Mouse (Mus musculus) embryonic facial prominence, embryonic 15.5 days (tissue): ENCODE results near the gene 4933427D14Rik. TPM values are rescaled to one million over a fixed set of nuclear protein-coding genes. Genes with fewer than 3 reads are reported as not detected.

Experiments
- ATAC-seq: fragments of 200-750 bp; cut with Nextera tagmentation; 2 replicates; pipeline ENCODE4 v1.8.0; 2017; ENCODE audit warnings: low read depth, moderate TSS enrichment; ENCODE audit not compliant: insufficient number of reproducible peaks, low FRiP score, low TSS enrichment
- H3K27ac ChIP-seq: fragments of 300-500 bp; sonication (generic); replicated peaks from 2 replicates; pipeline ENCODE4 v1.5.1; 2015; ENCODE audit warnings: mild to moderate bottlenecking, inconsistent platforms
- H3K27me3 ChIP-seq: fragments of 300-500 bp; sonication (generic); 2 replicates; pipeline ENCODE4 v1.6.1; 2015; ENCODE audit warnings: inconsistent platforms
- H3K36me3 ChIP-seq: fragments of 300-500 bp; sonication (generic); 2 replicates; pipeline ENCODE4 v1.6.1; 2015; ENCODE audit warnings: mild to moderate bottlenecking, inconsistent platforms
- H3K4me1 ChIP-seq: fragments of 300-500 bp; sonication (generic); 2 replicates; pipeline ENCODE4 v1.6.1; 2015; ENCODE audit warnings: inconsistent platforms
- H3K4me2 ChIP-seq: fragments of 300-500 bp; sonication (generic); replicated peaks from 2 replicates; pipeline ENCODE4 v1.6.1; 2015; ENCODE audit warnings: mild to moderate bottlenecking, inconsistent platforms
- H3K4me3 ChIP-seq: fragments of 300-500 bp; sonication (generic); replicated peaks from 2 replicates; pipeline ENCODE4 v1.5.1; 2015; ENCODE audit warnings: mild to moderate bottlenecking, inconsistent platforms
- H3K9ac ChIP-seq: fragments of 300-500 bp; sonication (generic); 2 replicates; pipeline ENCODE4 v1.6.1; 2015; ENCODE audit warnings: inconsistent platforms
- H3K9me3 ChIP-seq: fragments of 300-500 bp; sonication (generic); replicated peaks from 2 replicates; pipeline ENCODE4 v1.6.1; 2016; ENCODE audit warnings: inconsistent platforms
- WGBS: fragments of 180-500 bp; shearing (Covaris S2); methylation state at CpG from one replicate; pipeline ENCODE4 v1.1.7; 2015; 5-methylcytosine and 5-hydroxymethylcytosine counted together
- polyA plus RNA-seq: library from polyadenylated mRNA; unstranded; fragments of >200 nt; fragmentation: Nextera tagmentation; extraction: Ambion mirVana; gene quantifications from 2 replicates; pipeline ENCODE4 v1.2.1, GENCODE M21; 2015

4933427D14Rik gene
- polyA plus RNA-seq, 1 experiment from 2014 or later = 13.5 TPM

DNA sequence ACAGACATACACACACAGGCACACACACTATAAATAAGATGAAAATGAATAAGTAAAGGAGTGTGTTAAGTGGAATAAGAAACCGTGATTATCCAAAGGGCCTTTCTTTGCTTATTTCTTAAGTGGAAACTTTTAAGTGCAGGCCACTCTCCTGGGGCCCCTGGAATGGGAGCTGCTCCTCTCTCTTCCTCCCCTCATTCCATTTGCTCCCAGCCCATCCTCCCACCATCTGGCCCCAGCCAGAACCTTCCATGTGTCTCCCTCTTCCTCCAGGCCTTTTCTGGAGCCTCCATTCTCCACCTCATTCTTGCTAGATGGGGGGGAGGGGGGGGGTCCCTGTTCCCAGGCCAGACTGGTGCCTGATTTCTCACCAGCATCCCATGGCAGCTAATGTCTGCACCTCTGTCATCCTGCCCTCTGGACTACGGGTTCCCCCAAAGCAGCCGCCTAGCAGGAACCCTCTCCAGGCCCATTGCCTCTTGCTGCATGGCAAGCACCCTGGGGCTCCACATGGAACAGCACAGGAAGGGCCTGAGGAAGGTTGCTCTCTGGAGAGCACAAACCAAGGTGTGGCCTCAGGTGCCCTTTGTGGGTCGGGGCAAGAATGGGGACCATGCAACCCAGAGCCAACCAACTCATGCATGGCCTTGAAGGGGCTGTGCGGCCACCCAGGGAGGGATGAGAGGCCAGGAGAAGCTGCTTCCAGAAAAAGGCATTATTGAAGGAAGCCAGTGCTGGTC, 79.6 kb downstream of the 4933427D14Rik start:
- Histone ChIP-seq H3K4me3 (no peak overlapping the region), H3K27me3 (no peaks in the 10 kb centered on the region), H3K9me3 (no peaks in the 10 kb centered on the region), H3K4me2 (no peak overlapping the region), H3K27ac (no peak overlapping the region), H3K36me3 (no peaks in the 10 kb centered on the region), H3K4me1 (peaks cover 38% of the 10 kb centered on the region), H3K9ac (no peak overlapping the region)
- whole genome bisulfite sequencing = 74% methylated on average over 5 of the region's 5 CpGs
- ATAC-seq = no peak

DNA sequence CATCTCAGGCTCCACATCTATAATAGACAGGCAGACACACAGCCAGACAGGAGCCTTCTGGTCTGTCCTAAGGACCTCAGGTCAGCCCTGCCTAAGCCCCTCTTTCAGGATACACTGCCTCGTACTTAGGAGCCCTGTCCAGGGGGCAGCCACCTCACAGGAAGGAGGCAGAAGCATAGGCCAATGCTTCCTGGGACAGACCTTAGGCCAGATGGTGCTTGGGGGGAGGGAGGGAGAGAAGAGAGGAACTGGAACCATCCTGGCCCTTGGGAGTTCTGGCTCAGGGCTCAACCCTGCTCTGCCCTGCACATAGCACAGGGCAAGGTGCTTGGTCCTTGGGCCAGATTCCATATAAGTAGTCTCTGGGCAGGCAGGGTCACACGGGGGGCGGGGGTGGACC, 81.5 kb downstream of the 4933427D14Rik start:
- Histone ChIP-seq H3K4me2 (no peak overlapping the region), H3K9ac (no peak overlapping the region), H3K4me1 (peaks cover 20% of the 10 kb centered on the region), H3K4me3 (no peak overlapping the region), H3K27me3 (no peaks in the 10 kb centered on the region), H3K9me3 (no peaks in the 10 kb centered on the region), H3K27ac (no peak overlapping the region), H3K36me3 (no peaks in the 10 kb centered on the region)
- no peak for ATAC-seq
- 72% methylated on average over 3 of the region's 3 CpGs for WGBS

DNA sequence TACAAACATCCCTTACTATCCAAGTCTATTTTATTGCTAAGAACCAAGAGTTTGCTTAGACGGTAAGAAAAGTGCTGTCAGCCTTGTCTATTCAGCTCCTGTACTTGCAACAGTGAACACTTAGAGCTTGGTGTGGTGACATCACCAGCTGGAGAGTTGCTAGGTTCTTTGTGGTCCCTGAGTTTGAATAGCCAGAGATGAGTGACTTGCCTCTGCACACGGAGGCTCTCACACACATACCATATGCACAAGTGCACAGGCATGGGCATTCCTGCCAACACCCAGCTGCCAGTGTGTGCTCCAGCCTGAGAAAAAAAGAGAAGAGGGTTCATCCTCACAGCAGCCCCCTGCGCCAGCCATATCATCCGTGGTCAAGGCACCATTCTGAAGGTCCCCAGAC, 83.7 kb downstream of the 4933427D14Rik start:
- Histone ChIP-seq H3K36me3 (no peaks in the 10 kb centered on the region), H3K9me3 (no peaks in the 10 kb centered on the region), H3K27ac (no peak overlapping the region), H3K27me3 (no peaks in the 10 kb centered on the region), H3K4me1 (0 out of 2 replicates have a peak, but pooled peaks cover 3% of the 10 kb centered on the region), H3K9ac (no peak overlapping the region), H3K4me2 (no peak overlapping the region), H3K4me3 (no peak overlapping the region)
- 75% methylated on average over 4 of the region's 4 CpGs for WGBS
- no peak for ATAC-seq

DNA sequence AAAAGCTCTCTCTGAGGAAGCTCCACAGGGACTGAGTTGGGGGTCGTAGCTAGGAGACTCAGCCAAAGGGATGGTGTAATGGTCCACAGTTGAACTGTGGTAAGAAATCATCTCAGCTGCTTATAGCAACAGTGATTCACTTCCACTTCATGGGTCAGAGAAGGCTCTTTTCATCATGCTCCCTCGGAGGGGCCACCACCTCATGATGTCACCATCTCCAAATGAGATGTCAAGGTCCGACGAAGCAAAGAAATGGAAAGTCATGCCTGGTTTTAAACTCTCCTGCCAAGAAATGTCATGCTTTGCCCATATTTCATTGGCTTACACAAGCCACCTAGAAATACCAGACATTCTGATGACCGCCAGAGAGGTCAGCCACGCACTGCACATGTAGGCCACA, 86.9 kb downstream of the 4933427D14Rik start:
- H3K27ac ChIP-seq = no peak overlapping the region
- H3K9ac ChIP-seq = no peak overlapping the region
- no peak overlapping the region for H3K4me2 ChIP-seq
- H3K27me3 ChIP-seq = no peaks in the 10 kb centered on the region
- no peaks in the 10 kb centered on the region for H3K36me3 ChIP-seq
- ATAC-seq = no peak
- no peaks in the 10 kb centered on the region for H3K4me1 ChIP-seq
- no peaks in the 10 kb centered on the region for H3K9me3 ChIP-seq
- H3K4me3 ChIP-seq = no peak overlapping the region
- 89% methylated on average over 6 of the region's 6 CpGs for WGBS

DNA sequence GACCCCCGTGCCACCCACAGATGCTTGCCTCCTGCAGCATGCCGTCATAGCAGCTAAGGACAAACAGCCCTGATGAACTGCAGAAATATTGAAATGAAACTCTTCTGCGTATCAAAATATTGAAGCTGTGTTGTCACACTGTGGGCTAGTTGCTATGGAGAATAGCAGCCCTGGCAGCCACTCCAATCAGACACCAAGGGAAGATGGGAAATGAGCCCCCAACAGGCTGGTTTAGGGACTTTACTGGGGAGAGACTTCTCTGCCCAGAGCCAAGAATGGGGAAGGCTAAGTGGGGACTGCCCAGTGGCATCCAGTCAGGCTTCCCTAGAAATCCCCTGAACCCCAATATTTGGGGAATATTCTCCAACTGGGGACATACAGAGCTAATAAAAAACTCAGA, 88.6 kb downstream of the 4933427D14Rik start:
- no peak for ATAC-seq
- no peaks in the 10 kb centered on the region for H3K36me3 ChIP-seq
- no peak overlapping the region for H3K9ac ChIP-seq
- WGBS = 76% methylated on average over 3 of the region's 3 CpGs
- no peaks in the 10 kb centered on the region for H3K9me3 ChIP-seq
- H3K27ac ChIP-seq = no peak overlapping the region
- no peak overlapping the region for H3K4me2 ChIP-seq
- no peaks in the 10 kb centered on the region for H3K4me1 ChIP-seq
- H3K27me3 ChIP-seq = no peaks in the 10 kb centered on the region
- H3K4me3 ChIP-seq = no peak overlapping the region

DNA sequence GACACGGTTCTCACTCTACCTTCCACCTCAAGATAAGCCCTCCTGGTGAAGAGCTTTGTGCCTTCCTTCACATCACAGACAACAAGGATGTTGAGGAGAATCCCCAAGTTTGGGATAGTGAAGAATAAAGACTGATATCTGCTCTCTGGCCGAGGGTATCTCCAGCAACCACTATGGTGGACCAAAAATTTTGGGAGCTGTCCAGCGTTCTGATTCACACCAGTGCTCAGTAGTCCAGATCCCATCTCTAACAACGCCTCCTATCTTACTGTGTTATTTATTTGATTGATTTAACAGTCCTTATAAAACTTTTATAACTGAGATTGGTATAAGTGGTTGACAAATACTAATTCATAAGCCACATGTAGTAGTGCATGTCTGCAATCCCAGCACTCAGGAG, 94.0 kb downstream of the 4933427D14Rik start:
- no peaks in the 10 kb centered on the region; the same call in 1 of the 2 replicates for H3K27me3 ChIP-seq
- H3K4me2 ChIP-seq = no peak overlapping the region
- H3K4me1 ChIP-seq = no peaks in the 10 kb centered on the region
- H3K9ac ChIP-seq = no peak overlapping the region
- no peaks in the 10 kb centered on the region for H3K36me3 ChIP-seq
- no peak overlapping the region for H3K27ac ChIP-seq
- no peak for ATAC-seq
- 56% methylated on average over 4 of the region's 4 CpGs for WGBS
- H3K4me3 ChIP-seq = no peak overlapping the region
- H3K9me3 ChIP-seq = no peaks in the 10 kb centered on the region

DNA sequence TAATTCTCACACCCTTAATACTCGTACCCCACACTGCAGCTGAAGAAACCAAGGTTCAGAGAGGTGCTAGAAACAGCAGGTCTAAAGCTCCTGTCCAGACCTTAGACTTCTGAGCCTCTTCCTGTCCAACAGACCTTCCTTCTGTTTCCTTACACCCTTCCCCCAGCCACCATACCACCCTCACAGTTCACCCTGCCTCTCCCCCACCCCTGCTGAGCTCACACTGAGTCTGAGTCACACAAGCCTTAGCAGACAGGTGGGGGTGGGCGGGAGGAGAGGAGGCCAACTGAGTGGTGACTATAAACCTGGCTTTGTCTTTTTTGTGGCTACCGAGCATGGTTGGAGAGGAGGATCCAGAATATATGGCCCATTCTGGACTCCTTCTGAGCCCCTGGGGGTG, 96.5 kb downstream of the 4933427D14Rik start:
- H3K36me3 ChIP-seq = no peaks in the 10 kb centered on the region
- H3K9me3 ChIP-seq = no peaks in the 10 kb centered on the region
- H3K27me3 ChIP-seq = no peaks in the 10 kb centered on the region; the same call in 1 of the 2 replicates
- H3K9ac ChIP-seq = no peak overlapping the region
- 46% methylated on average over 3 of the region's 3 CpGs for WGBS
- H3K4me1 ChIP-seq = no peaks in the 10 kb centered on the region
- H3K4me3 ChIP-seq = no peak overlapping the region
- no peak overlapping the region for H3K4me2 ChIP-seq
- H3K27ac ChIP-seq = no peak overlapping the region
- no peak for ATAC-seq

DNA sequence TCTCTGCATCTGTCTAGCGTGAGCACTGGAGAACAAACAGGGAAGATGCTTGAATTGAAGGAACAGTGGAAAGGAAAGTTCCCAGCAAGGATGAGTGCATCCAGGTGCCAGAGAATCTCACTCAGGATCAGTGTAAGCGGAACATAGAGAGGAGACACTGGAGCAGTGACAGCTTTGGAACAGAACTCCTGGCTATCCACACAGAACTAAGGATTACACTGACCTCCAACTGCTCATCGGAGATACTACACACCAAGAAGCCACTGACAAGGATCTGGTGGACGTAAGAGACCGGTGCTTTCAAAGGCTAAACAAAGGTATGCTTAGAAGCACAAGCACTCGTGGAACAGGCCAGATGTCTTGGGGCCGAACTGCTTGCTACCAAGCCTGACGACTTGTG, 103.0 kb downstream of the 4933427D14Rik start:
- H3K36me3 ChIP-seq = no peaks in the 10 kb centered on the region
- H3K9ac ChIP-seq = no peak overlapping the region
- ATAC-seq = no peak
- H3K4me1 ChIP-seq = peaks cover 5% of the 10 kb centered on the region
- H3K27ac ChIP-seq = no peak overlapping the region
- H3K9me3 ChIP-seq = no peaks in the 10 kb centered on the region
- 65% methylated on average over 8 of the region's 8 CpGs for WGBS
- no peak overlapping the region for H3K4me2 ChIP-seq
- H3K27me3 ChIP-seq = no peaks in the 10 kb centered on the region
- H3K4me3 ChIP-seq = no peak overlapping the region

Other genes with a start within 250 kb of the 4933427D14Rik start
- gene Aipl1, start 169.9 kb downstream of the 4933427D14Rik start, polyA plus RNA-seq = 0.38 and 0.56 TPM in 2 replicates
- 89.1 and 89.5 TPM in 2 replicates for gene Pimreg, start 165.4 kb downstream of the 4933427D14Rik start, polyA plus RNA-seq
- gene Pitpnm3, start 71.7 kb downstream of the 4933427D14Rik start, polyA plus RNA-seq = 1.9 and 2.0 TPM in 2 replicates
- 0.41 and 0.43 TPM in 2 replicates for gene Gm43951, start 619 bp downstream of the 4933427D14Rik start, polyA plus RNA-seq
- gene Txndc17, start 88 bp upstream of the 4933427D14Rik start, polyA plus RNA-seq = 254 and 268 TPM in 2 replicates
- gene Med31, start 8.1 kb upstream of the 4933427D14Rik start, polyA plus RNA-seq = 49.4 and 50.9 TPM in 2 replicates
- 9.2 and 9.4 TPM in 2 replicates for gene Slc13a5, start 59.8 kb upstream of the 4933427D14Rik start, polyA plus RNA-seq
- gene Xaf1, start 94.2 kb upstream of the 4933427D14Rik start, polyA plus RNA-seq = 4.5 and 5.5 TPM in 2 replicates
- gene Fbxo39, start 107.0 kb upstream of the 4933427D14Rik start, polyA plus RNA-seq = not detected in 2 replicates
- 20.6 and 40.5 TPM in 2 replicates for gene Tekt1, start 155.0 kb upstream of the 4933427D14Rik start, polyA plus RNA-seq
- 58.8 and 64.3 TPM in 2 replicates for gene Smtnl2, start 204.3 kb upstream of the 4933427D14Rik start, polyA plus RNA-seq
- gene Ggt6, start 228.1 kb upstream of the 4933427D14Rik start, polyA plus RNA-seq = 6.3 and 7.0 TPM in 2 replicates
- 123 and 138 TPM in 2 replicates for gene Mybbp1a, start 233.9 kb upstream of the 4933427D14Rik start, polyA plus RNA-seq